Mouse (Mus musculus) gastrocnemius, postnatal 25 days (tissue): ENCODE measurements around the gene Gtf2b. TPM values are rescaled to one million over a fixed set of nuclear protein-coding genes. Genes with fewer than 3 reads are reported as not detected.

Experiments used
- DNase-seq: peaks from one replicate; pipeline ENCODE4 v3.0.0; 2022
- long read RNA-seq, 2 experiments: library from polyadenylated mRNA; stranded (forward); transcript quantifications; one replicate each; pipeline ENCODE4 v2.0.0; 2021
- total RNA-seq, 2 experiments: library from RNA; stranded (reverse); gene quantifications; 1 replicate in 1 of 2; 2 replicates in 1 of 2; pipeline ENCODE4 v1.2.3; 2021

Gtf2b gene
- 10 to 100 TPM; 11.9 to 12.7 TPM for total RNA-seq
- long read RNA-seq, experiment 1, partial matches to known transcripts = 2 of 9 reads
- long read RNA-seq, experiment 1, other reads (novel, unspliced or antisense) = 3 of 9 reads
- long read RNA-seq, experiment 2, partial matches to known transcripts = 0 of 4 reads
- long read RNA-seq, experiment 2, other reads (novel, unspliced or antisense) = 0 of 4 reads

GRCm38 (mm10) chr3:142764995-142765777, at the start of gene Gtf2b:
TSS of gene Gtf2b (plus strand) at chr3:142765045.
- peak; percentile 94 for DNase-seq

DNA sequence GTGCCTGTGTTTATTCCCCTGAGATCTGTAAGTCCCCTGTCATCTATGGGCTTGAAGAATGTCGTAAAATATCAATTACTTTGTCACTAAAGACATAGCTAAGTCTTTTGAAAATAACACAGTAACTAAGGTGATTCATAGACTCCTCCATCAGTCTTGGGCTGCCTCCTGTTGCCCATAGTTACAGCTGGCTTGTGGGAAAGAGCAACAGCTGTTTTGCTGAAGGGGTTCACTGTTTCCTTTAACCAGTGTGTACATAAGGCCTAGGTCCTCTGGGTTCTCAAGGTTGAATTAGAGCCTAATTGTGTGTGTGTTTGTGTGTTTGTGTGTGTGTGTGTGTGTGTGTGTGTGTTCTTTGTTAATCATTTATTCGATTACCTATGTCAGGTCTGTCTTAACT, 39.4 kb upstream of the Gtf2b start:
- no peak for DNase-seq

DNA sequence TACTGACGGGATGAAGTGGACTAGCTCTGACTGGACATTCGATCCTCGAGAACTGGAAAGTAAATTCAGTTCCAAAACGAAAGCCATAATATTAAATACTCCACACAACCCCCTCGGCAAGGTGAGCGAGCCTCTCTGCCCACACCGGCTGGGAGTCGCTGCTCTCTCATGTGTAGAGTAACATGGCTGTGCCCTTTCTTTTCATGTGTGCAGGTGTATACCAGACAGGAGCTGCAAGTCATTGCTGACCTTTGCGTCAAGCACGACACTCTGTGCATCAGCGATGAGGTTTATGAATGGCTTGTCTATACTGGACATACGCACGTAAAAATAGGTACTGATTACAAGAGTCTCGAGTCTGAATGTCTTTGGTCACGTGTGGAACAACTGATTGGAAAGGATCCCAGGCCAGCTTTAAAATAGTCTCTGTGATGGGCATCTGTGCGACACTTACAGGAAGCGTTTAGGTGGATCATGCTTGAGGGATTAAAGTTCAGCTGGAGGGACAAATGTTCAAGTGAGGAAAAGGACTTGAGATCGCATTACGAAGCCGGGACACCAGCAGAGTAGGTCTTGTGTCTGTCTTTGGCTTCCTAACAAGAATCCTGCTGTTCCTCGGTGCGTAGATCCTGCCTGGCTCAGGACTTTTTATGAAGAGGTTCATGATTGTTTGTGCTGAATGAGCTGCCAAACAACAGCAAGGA, 38.7 kb upstream of the Gtf2b start:
- DNase-seq = no peak

DNA sequence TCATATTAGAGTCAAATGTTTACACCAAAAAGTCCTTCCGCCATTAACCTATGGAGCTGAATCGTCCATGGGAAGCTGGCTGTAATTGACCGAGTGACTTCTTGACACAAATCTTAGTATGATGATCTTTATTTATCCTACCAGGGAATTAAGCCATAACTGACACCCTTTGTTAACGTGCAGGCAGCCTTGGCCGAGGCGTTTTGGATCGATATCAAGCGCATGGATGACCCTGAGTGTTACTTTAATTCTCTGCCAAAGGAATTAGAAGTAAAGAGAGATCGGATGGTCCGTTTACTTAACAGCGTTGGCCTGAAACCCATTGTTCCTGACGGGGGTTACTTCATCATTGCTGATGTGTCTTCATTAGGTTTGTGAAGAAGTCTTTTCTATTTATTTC, 30.6 kb upstream of the Gtf2b start:
- DNase-seq = no peak

- DNase-seq = no peak
Measured at GRCm38 (mm10) chr3:142740896-142741295, 23.9 kb upstream of the Gtf2b start.

GRCm38 (mm10) chr3:142743973-142744898, 20.6 kb upstream of the Gtf2b start:
- DNase-seq = no peak

DNA sequence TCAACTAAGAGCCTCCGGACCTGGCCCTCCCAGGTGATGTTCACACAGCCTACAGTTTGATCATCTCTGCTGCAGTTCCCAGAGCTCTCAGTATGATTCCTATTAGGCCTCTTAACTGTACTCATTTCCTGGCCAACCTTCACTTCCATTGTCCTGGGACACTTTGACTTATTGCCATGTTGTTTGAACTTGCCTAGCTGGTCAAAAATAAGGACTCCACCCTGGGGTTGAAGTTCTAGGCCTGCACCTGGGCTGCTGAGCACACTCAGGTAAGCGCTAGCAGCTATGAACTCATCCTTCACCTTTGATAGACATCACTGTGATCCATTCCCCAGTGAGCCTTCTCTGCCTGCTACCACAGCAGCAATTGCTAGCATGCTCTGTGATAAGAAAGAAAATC, 19.8 kb upstream of the Gtf2b start:
- no peak for DNase-seq

- no peak for DNase-seq
Measured at GRCm38 (mm10) chr3:142747673-142748072, 17.2 kb upstream of the Gtf2b start.

- DNase-seq = no peak
Measured at GRCm38 (mm10) chr3:142749131-142749530, 15.7 kb upstream of the Gtf2b start.

- DNase-seq = no peak
Measured at GRCm38 (mm10) chr3:142755132-142755867, 9.5 kb upstream of the Gtf2b start.

- DNase-seq = no peak
Measured at GRCm38 (mm10) chr3:142757841-142758240, 7.0 kb upstream of the Gtf2b start.

DNA sequence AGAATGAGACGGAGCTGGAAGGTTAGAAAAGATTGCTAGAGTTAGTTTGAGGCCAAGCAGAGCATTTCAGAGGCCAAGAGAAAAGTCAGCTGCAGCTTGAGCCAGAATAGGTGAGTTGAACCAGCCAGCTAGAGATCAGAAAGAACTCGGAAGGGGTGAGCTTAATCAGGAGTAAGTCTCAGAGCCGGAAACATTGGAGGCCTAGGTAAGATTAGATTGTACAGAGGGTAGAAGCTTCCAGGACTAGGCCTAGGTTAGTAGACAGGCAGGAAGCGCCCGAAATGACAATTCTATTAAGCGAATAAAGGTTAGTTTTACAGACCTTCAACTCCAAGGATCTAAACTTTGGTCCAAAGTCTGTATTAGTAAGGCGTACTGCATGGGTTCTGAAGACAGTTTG, 6.3 kb upstream of the Gtf2b start:
- no peak for DNase-seq

- no peak for DNase-seq
Measured at GRCm38 (mm10) chr3:142760356-142760755, 4.5 kb upstream of the Gtf2b start.

DNA sequence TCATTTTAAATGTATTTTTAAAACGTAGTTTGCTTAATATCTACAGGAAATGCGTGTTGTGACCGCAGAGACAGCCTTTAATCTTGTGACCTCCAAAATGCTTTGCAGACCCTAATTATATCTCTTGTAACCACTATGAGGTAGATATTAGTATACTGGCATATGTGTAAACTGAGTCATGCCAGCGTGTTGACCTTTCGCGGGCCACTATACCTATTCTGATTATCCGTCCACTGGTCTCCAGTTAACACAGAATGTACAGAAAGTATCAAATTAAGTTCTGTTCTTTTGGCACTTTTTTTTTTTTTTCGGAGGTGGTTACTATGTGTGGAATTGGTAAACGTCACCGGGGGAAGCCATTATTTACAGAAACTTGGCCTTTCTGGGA, 927 bp downstream of the Gtf2b start:
- DNase-seq = no peak

- DNase-seq = no peak
Measured at GRCm38 (mm10) chr3:142768498-142768897, 3.7 kb downstream of the Gtf2b start.

DNA sequence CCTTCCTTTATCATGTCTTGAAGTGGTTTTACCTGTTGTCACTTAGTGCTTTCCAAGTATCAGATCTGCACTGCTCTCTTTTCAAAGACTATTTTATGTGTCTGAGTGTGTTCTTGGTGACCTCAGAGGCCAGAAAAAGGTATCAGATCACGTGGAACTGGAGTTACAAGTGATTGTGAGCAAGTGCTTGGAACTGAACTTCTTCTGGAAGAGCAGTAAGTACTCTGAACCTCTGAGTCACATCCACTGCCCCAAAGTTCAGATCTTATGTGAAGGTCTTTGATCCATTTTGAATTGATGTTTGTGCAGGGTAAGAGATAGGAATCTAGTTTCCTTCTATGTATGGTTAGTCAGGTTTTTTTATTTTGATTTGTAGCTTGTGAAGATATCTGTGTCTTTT, 5.7 kb downstream of the Gtf2b start:
- no peak for DNase-seq

GRCm38 (mm10) chr3:142773538-142774191, 8.8 kb downstream of the Gtf2b start:
- no peak for DNase-seq

DNA sequence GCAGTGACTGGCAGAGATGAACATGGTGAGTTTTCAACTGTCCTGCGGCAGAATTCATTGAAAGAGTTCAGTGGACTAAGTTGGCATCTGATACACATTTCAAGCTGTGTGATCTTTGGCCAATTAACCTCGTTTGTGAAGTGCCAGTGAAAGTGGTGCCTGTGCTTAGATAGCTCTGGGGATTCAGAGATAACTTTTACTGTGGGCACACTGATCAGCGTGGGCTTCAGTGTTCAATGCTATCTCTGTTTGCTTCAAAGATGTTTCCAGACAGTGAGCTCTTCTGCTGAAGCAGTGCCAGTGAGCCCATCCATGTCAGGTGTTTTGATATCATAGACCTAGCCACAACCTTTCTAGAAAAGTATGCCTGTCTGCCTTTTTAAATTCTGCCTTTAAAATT, 12.4 kb downstream of the Gtf2b start:
- no peak for DNase-seq

GRCm38 (mm10) chr3:142786423-142787072, 21.7 kb downstream of the Gtf2b start:
- no peak for DNase-seq

DNA sequence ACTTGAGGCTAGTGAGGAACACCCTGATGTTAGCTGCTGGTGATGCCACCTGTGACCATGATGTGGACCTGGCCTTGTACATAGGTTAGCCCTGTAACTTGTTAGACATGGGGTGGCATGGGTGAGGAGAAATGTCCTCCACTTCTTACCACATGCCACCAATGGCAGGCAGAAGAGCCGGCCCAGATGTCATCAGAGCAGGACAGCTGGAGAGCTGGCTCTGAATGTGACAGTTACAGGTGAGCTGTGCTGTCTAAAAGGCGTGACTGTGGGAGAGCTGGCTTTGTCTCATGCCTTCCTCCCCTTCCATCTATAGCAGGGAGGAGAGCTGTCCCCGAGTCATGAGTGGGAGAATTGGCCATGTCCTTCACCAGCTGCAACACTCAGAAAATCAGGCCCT, 30.7 kb downstream of the Gtf2b start:
- DNase-seq = no peak
